Mouse (Mus musculus): ENCODE measurements around the gene Slc29a1.
A peak's percentile ranks its signal among the peaks of the same experiment; 100 is the strongest.

DNA sequence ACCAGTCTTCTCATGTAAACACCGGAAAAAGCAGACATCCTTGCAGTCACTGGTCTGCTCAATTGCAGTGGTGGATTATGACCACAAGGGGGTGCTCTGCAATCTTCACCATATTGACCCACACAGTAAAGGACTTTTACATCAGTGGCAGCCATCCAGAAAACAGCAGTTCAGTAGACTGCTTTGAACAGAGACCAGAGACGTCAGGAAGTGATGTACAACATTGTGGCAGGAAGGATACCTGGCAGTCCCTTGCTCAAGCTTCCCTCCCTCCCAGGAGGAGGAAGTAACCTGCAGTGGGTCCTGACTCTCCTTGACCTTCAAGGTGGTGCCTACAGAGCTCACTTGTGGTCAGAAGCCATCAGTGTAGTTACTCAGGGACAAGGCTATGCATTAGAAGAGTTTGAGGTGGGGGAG, 17.8 kb downstream of the Slc29a1 start:
- no peak for TF ChIP-seq ZKSCAN1 (IDR thresholded peaks at IDR 0.05; ENCODE audit: borderline replicate concordance, low read depth, low read length)
- peak; percentile 75 for TF ChIP-seq SMC3 (IDR thresholded peaks at IDR 0.05; ENCODE audit: low read depth, low read length)
- TF ChIP-seq JUND (conservative IDR thresholded peaks at IDR 0.05; ENCODE audit: low read depth, low read length) = no peak; the same call in 1 of the 2 replicates
- TF ChIP-seq POLR2A (IDR thresholded peaks at IDR 0.05; ENCODE audit: low read depth, low read length) = no peak
- TF ChIP-seq POLR2AphosphoS2 (IDR thresholded peaks at IDR 0.05; ENCODE audit: low read depth, low read length) = no peak
- TF ChIP-seq MAFK (IDR thresholded peaks at IDR 0.05; ENCODE audit: insufficient replicate concordance, low read length) = no peak
- no peak for TF ChIP-seq EP300 (IDR thresholded peaks at IDR 0.05; ENCODE audit: low read length)
- TF ChIP-seq IRF4 (IDR thresholded peaks at IDR 0.05; ENCODE audit: low read depth, low read length) = no peak
- TF ChIP-seq ZNF384 (IDR thresholded peaks at IDR 0.05; ENCODE audit: low read depth, low read length) = no peak
- peak; percentile 89 to 96 for TF ChIP-seq CTCF (conservative IDR thresholded peaks at IDR 0.05 in 1 of 2, IDR thresholded peaks at IDR 0.05 in 1 of 2; ENCODE audit: low read depth in 2 of 2, low read length in 2 of 2)
- no peak for TF ChIP-seq ZMIZ1 (IDR thresholded peaks at IDR 0.05; ENCODE audit: low read depth, low read length)
- no peak for TF ChIP-seq MAX (IDR thresholded peaks at IDR 0.05; ENCODE audit: low read length)
- TF ChIP-seq CHD1 (IDR thresholded peaks at IDR 0.05; ENCODE audit: low read depth, low read length) = no peak
- no peak for TF ChIP-seq SIN3A (IDR thresholded peaks at IDR 0.05; ENCODE audit: low read length)

Measured in CH12.LX (cell line).